Comparison of ENCODE assay signal across 8 mouse cellular contexts in the genomic region with DNA sequence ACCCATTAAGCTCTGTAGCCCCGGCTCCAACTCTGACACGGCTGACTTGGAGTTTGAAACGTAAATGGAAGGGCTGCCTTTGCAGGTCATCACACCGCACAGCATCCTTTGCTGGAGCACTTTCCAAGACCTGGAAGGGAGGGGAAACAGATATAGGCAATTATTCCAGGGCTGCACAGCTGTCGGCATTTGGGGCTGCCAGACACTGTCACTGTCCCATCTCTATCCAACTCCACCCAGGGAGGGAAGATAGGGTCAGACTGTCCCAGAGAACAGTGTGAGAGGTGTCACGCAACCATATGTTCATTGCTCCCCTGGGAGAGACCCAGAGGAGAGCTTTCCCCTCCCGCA.
A peak's percentile ranks its signal among the peaks of the same experiment; 100 is the strongest.
DNase-seq lines count a peak whose midpoint lies in the region; ATAC-seq lines count a peak whose summit lies in the region.

No protein-coding gene starts in this region.

- ATAC-seq in lung, embryonic 16.5 days (ENCODE audit: low read depth): no peak
- peak; percentile 42; the same call in 1 of the 2 replicates for ATAC-seq in limb, embryonic 12.5 days (ENCODE audit: insufficient number of reproducible peaks, insufficient read depth, low FRiP score, low TSS enrichment, low read depth)
- no peak for ATAC-seq in stomach, embryonic 16.5 days (ENCODE audit: insufficient read depth, low FRiP score)

- no peaks in the 10 kb centered on the region; the same call in 1 of the 2 replicates for H3K4me1 ChIP-seq in lung, embryonic 16.5 days (replicated peaks; ENCODE audit: control insufficient read depth, insufficient read depth, low read length)
- peaks cover 34% of the 10 kb centered on the region for H3K4me1 ChIP-seq in limb, embryonic 12.5 days (replicated peaks)
- H3K4me1 ChIP-seq in stomach, embryonic 16.5 days (ENCODE audit: control insufficient read depth, insufficient read depth, low read length): peaks cover 4% of the 10 kb centered on the region; the same call in 1 of the 2 replicates

- peak overlapping the region; percentile 47 for H3K4me2 ChIP-seq in lung, embryonic 16.5 days (ENCODE audit: low read depth, low read length)
- peak overlapping the region; percentile 53 for H3K4me2 ChIP-seq in limb, embryonic 12.5 days
- peak overlapping the region; percentile 39 for H3K4me2 ChIP-seq in stomach, embryonic 16.5 days (ENCODE audit: low read depth, low read length)

- no peak overlapping the region for H3K27ac ChIP-seq in lung, embryonic 16.5 days (ENCODE audit: low read length)
- peak overlapping the region; percentile 51 for H3K27ac ChIP-seq in limb, embryonic 12.5 days
- no peak overlapping the region for H3K27ac ChIP-seq in stomach, embryonic 16.5 days (ENCODE audit: low read length)

- peak; percentile 44 for DNase-seq in embryo, embryonic 11 days
- DNase-seq in embryo, embryonic 9.5 days (ENCODE audit: extremely low spot score): no peak
- no peak for DNase-seq in lung, postnatal 14 days
- no peak for DNase-seq in ovary, postnatal 10 days (ENCODE audit: low spot score)
- no peak for DNase-seq in kidney, postnatal 4 days

- H3K9ac ChIP-seq in lung, embryonic 16.5 days (ENCODE audit: low read length): no peak overlapping the region
- H3K9ac ChIP-seq in limb, embryonic 12.5 days (replicated peaks): peak overlapping the region; percentile 14
- H3K9ac ChIP-seq in stomach, embryonic 16.5 days (ENCODE audit: low read length): no peak overlapping the region

- no peaks in the 10 kb centered on the region for H3K36me3 ChIP-seq in lung, embryonic 16.5 days (ENCODE audit: control insufficient read depth, insufficient read depth, low read length)
- H3K36me3 ChIP-seq in limb, embryonic 12.5 days: no peaks in the 10 kb centered on the region
- H3K36me3 ChIP-seq in stomach, embryonic 16.5 days (ENCODE audit: control insufficient read depth, insufficient read depth, low read length): no peaks in the 10 kb centered on the region

- no peaks in the 10 kb centered on the region for H3K9me3 ChIP-seq in lung, embryonic 16.5 days (ENCODE audit: control insufficient read depth, low read length)
- H3K9me3 ChIP-seq in limb, embryonic 12.5 days: peaks cover 4% of the 10 kb centered on the region; the same call in 1 of the 2 replicates
- no peaks in the 10 kb centered on the region for H3K9me3 ChIP-seq in stomach, embryonic 16.5 days (replicated peaks; ENCODE audit: control insufficient read depth, low read length)

- 24% methylated on average over 7 of the region's 7 CpGs for WGBS in lung, embryonic 16.5 days
- WGBS in limb, embryonic 12.5 days: 20% methylated on average over 7 of the region's 7 CpGs
- WGBS in stomach, embryonic 16.5 days: 33% methylated on average over 7 of the region's 7 CpGs

- no peaks in the 10 kb centered on the region for H3K27me3 ChIP-seq in lung, embryonic 16.5 days (ENCODE audit: control insufficient read depth, insufficient read depth, low read depth, low read length)
- H3K27me3 ChIP-seq in limb, embryonic 12.5 days: no peaks in the 10 kb centered on the region
- no peaks in the 10 kb centered on the region for H3K27me3 ChIP-seq in stomach, embryonic 16.5 days (ENCODE audit: control insufficient read depth, insufficient read depth, low read length)

- H3K4me3 ChIP-seq in lung, embryonic 16.5 days (ENCODE audit: low read length): peak overlapping the region; percentile 26
- H3K4me3 ChIP-seq in limb, embryonic 12.5 days (replicated peaks): peak overlapping the region; percentile 22
- peak overlapping the region; percentile 30 for H3K4me3 ChIP-seq in stomach, embryonic 16.5 days (replicated peaks; ENCODE audit: low read length)
